In genomic region chr11:85261192-85261591, GRCm38 (mm10) we compare ENCODE assay signal across 9 mouse cellular contexts. TPM values are rescaled to one million over a fixed set of nuclear protein-coding genes. Genes with fewer than 3 reads are reported as not detected.
DNase-seq lines count a peak whose midpoint lies in the region; ATAC-seq and TF ChIP-seq lines count a peak whose summit lies in the region.
"Had no signal": no experiment of that assay in that cellular context is flagged by ENCODE, and none has a peak within 500 bp of the region (broad histone marks: within the 10 kb centered on the region; RNA-seq: fewer than 3 reads in every experiment).

No protein-coding gene starts in this region.

- H3K9me3 ChIP-seq in hindbrain, embryonic 10.5 days, result no peaks in the 10 kb centered on the region
- no peaks in the 10 kb centered on the region for H3K9me3 ChIP-seq in hindbrain, embryonic 16.5 days (ENCODE audit: control insufficient read depth, low read length)
- H3K9me3 ChIP-seq: neural tube, embryonic 13.5 days had no signal

- no peak for TF ChIP-seq POLR2A in cortical plate, adult 2 months (IDR thresholded peaks at IDR 0.05; ENCODE audit: extremely low read depth, insufficient read depth, low read length)

- no peak overlapping the region for H3K4me2 ChIP-seq in hindbrain, embryonic 16.5 days (ENCODE audit: low read length)
- H3K4me2 ChIP-seq: neural tube, embryonic 13.5 days had no signal

- TF ChIP-seq CTCF in cortical plate, adult 2 months (IDR thresholded peaks at IDR 0.05; ENCODE audit: extremely low read depth, insufficient read depth, low read length), result peak; percentile 48; the same call in 1 of the 2 replicates

- H3K4me3 ChIP-seq in hindbrain, embryonic 10.5 days, result no peak overlapping the region
- no peak overlapping the region for H3K4me3 ChIP-seq in hindbrain, embryonic 16.5 days (ENCODE audit: low read length)
- no peak overlapping the region for H3K4me3 ChIP-seq in cortical plate, adult 2 months (ENCODE audit: insufficient read depth, low read length)
- H3K4me3 ChIP-seq: neural tube, embryonic 13.5 days had no signal

- no peaks in the 10 kb centered on the region for H3K36me3 ChIP-seq in hindbrain, embryonic 10.5 days
- H3K36me3 ChIP-seq in hindbrain, embryonic 16.5 days (ENCODE audit: control insufficient read depth, insufficient read depth, low read length), result no peaks in the 10 kb centered on the region
- H3K36me3 ChIP-seq: neural tube, embryonic 13.5 days had no signal

- no peak overlapping the region for H3K27ac ChIP-seq in hindbrain, embryonic 10.5 days
- no peak overlapping the region for H3K27ac ChIP-seq in hindbrain, embryonic 16.5 days (ENCODE audit: low read depth, low read length)
- no peak overlapping the region for H3K27ac ChIP-seq in cortical plate, adult 2 months (ENCODE audit: insufficient read depth, low read length)
- H3K27ac ChIP-seq: neural tube, embryonic 13.5 days had no signal

- H3K4me1 ChIP-seq in hindbrain, embryonic 10.5 days (replicated peaks), result no peaks in the 10 kb centered on the region
- H3K4me1 ChIP-seq in hindbrain, embryonic 16.5 days (ENCODE audit: control insufficient read depth, insufficient read depth, low read depth, low read length), result no peaks in the 10 kb centered on the region
- no peaks in the 10 kb centered on the region for H3K4me1 ChIP-seq in cortical plate, adult 2 months (ENCODE audit: control insufficient read depth, insufficient read depth, low read length)
- H3K4me1 ChIP-seq: neural tube, embryonic 13.5 days had no signal

- WGBS in hindbrain, embryonic 10.5 days, result 41% methylated on average over 7 of the region's 7 CpGs
- WGBS in hindbrain, embryonic 16.5 days, result 33% methylated on average over 7 of the region's 7 CpGs

- no peak overlapping the region for H3K9ac ChIP-seq in hindbrain, embryonic 16.5 days (ENCODE audit: low read depth, low read length)
- H3K9ac ChIP-seq: neural tube, embryonic 13.5 days had no signal

- no peaks in the 10 kb centered on the region for H3K27me3 ChIP-seq in hindbrain, embryonic 10.5 days (ENCODE audit: insufficient read depth, poor library complexity, severe bottlenecking)
- no peaks in the 10 kb centered on the region for H3K27me3 ChIP-seq in hindbrain, embryonic 16.5 days (replicated peaks; ENCODE audit: control insufficient read depth, insufficient read depth, low read length)
- H3K27me3 ChIP-seq: neural tube, embryonic 13.5 days had no signal

- intact Hi-C loops in left cerebral cortex, postnatal 4 days (cut with DNase I), result no loop called here

- no peak for ATAC-seq in hindbrain, embryonic 16.5 days

- peak; percentile 74 for DNase-seq in hindbrain, embryonic 10.5 days (ENCODE audit: low spot score)
- peak; percentile 69 to 94 for DNase-seq in adrenal gland, adult (ENCODE audit: inconsistent age in 2 of 2, low spot score in 1 of 2)
- DNase-seq in heart, postnatal 4 days, result peak; percentile 83
- DNase-seq in left cerebral cortex, postnatal 4 days, result peak; percentile 72
- DNase-seq in ovary, postnatal 14 days (ENCODE audit: low spot score), result peak; percentile 73
- peak; percentile 78 for DNase-seq in thymus, postnatal 0 days (ENCODE audit: low spot score)

RNA-seq across cellular contexts. Expression of gene Appbp2, which starts 26.3 kb away (rescaled TPM):
- 38.7 and 45.0 TPM in 2 replicates for polyA plus RNA-seq in hindbrain, embryonic 10.5 days (2016; fragmentation: Nextera tagmentation; extraction: Ambion mirVana)
- 46.4 and 47.0 TPM in 2 replicates for polyA plus RNA-seq in hindbrain, embryonic 16.5 days (2015; fragmentation: Nextera tagmentation; extraction: Ambion mirVana)
- 35.0 and 35.8 TPM in 2 replicates for polyA plus RNA-seq in cortical plate, adult 2 months (2012; rRNA removed)
- total RNA-seq in heart, postnatal 4 days (2021), result 10 to 100 TPM; 39.2 to 40.0 TPM
- 10 to 100 TPM; 63.7 to 66.3 TPM for total RNA-seq in left cerebral cortex, postnatal 4 days (2021)
- 27.7 and 33.3 TPM in 2 replicates for polyA plus RNA-seq in thymus, postnatal 0 days (2015; fragmentation: Nextera tagmentation; extraction: Ambion mirVana)

RNA-seq across cellular contexts. Expression of gene Ppm1d, which starts 49.9 kb away (rescaled TPM):
- 22.6 and 25.0 TPM in 2 replicates for polyA plus RNA-seq in hindbrain, embryonic 10.5 days (2016; fragmentation: Nextera tagmentation; extraction: Ambion mirVana)
- 13.0 and 15.6 TPM in 2 replicates for polyA plus RNA-seq in hindbrain, embryonic 16.5 days (2015; fragmentation: Nextera tagmentation; extraction: Ambion mirVana)
- 11.1 and 11.7 TPM in 2 replicates for polyA plus RNA-seq in cortical plate, adult 2 months (2012; rRNA removed)
- 10 to 100 TPM; 16.2 to 16.8 TPM for total RNA-seq in heart, postnatal 4 days (2021)
- 10 to 100 TPM; 20.2 to 21.3 TPM for total RNA-seq in left cerebral cortex, postnatal 4 days (2021)
- polyA plus RNA-seq in thymus, postnatal 0 days (2015; fragmentation: Nextera tagmentation; extraction: Ambion mirVana), result 15.9 and 17.8 TPM in 2 replicates
